Mouse (Mus musculus): ENCODE results near the gene Gskip.

The Gskip gene

DNA sequence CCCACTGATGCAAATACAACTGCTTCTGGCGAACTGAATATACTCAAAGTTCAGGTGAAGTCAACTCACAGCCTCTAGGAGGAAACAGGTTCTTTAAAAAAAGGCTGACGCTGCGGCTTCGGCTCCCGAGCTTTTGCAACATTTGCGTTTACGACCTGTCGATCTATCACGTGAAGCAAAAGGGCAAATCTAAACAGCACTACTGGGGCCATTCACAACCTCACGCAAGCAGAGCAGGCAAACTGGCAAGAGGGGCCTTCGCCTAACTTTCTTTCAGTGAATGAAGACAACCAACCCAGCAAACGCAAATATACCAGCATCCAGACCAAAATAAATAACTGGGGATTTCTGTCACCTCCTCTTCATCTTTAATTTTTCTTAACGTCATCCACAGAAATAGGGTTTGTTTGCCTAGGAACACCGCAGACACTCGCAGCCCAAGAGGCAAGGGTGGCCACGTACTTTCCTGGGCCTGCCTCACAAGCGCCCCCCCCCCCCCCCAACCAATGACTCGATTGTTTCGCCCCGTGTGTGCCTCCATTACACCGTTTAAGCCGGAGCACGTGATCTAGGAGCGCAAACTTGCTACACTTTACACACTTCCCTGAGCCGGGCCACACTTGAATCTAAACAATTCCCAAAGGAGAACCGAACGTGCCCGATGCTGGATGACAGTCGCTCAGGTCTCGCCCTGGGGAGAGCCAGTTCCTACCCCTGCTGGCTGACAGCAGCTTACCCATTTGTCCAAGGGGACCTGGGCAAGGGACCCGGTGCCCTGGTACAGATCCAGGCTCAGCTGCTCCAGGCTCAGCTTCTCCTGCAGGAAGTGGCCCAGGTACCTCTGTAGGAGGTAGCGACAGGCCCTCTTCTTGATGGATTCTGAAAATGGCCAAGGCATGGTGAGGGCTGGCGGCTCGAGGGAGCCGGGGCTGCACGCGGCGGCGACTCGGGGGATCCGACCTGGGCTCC lies at the start of gene Gskip:
Gene Gskip, plus strand, starts transcription at position 897 of the 969 bp plus-strand sequence.
- DNase-seq = peak; percentile 29

DNA sequence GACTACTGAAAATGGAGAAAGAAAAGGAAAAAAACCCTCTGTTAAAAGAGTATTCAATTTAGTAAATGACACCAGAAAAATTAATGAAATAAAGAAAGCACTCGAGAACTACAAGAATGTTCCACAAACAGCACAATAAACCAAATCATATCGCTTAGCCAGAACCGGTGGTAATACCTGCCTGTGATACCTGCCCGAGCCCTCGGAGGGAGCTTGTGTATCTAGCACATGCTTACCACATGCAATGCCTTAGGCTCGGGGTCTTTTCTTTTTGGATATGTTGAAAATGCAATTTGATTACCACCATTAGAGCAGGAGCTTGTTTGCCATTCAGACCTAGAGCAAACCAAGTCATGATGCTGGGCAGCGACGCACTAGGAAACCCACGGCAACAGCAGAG lies 48.1 kb upstream of the Gskip start:
- no peak for DNase-seq

DNA sequence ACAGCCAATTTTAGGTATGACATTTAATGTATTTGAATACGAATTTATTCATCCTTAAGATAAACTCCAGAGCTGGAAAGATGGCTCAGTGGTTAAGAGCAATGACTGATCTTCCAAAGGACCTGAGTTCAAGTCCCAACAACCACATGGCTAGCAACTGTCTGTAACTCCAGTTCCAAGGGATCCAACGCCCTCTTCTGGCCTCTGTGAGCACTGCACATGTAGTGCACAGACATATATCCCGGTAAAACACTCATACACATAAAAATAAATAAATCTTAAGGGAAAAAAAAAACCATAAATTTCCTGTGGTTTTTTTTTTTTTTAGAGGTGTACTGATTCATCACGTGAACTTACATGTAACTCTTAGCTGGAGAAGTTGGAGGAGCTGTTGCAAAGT lies 47.1 kb upstream of the Gskip start:
- no peak for DNase-seq

DNA sequence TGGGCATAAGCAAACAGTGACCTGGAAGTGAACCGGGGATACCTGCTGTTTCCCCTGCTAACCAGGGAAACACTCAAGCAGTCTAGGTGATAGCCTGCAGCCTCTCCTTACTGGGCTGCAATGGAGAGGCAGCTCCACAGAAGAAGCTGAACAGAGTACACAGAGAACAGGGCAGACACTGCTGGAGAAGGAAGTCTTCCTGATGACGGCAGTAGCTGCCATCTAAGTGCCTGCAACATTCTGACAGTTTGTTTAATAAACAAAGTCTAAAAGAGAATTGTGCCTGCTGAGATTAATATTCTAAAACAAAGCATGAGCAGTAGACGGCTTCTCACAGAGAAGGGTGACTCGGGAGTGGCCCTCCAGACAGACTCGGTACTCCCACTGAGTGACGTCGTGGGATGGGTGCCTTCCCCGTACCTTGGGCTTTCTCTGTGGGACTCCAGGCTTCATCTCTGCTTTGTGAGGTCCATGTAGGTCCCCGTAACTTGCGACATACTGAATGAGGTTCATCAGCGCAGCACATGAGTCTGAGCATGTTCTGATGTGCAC lies 41.8 kb upstream of the Gskip start:
- DNase-seq = no peak

DNA sequence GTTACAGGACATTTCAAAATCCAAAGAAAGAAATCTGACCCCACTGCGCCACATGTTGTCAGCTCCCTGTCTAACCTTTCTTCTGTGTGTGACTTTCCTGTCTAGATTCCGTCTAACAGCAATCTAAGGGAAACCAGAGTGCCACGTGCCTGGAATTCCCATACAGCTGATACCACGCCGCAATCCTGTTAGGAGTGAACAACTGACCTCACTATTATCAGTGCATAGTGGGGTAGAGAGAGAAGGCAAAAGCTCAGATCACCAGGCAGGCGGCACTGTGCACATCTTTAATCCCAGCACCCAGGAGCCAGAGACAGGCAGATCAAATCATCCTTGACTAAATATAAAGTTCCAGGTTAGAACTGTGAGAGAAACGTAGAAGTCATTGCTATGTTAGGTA lies 28.8 kb upstream of the Gskip start:
- no peak for DNase-seq

DNA sequence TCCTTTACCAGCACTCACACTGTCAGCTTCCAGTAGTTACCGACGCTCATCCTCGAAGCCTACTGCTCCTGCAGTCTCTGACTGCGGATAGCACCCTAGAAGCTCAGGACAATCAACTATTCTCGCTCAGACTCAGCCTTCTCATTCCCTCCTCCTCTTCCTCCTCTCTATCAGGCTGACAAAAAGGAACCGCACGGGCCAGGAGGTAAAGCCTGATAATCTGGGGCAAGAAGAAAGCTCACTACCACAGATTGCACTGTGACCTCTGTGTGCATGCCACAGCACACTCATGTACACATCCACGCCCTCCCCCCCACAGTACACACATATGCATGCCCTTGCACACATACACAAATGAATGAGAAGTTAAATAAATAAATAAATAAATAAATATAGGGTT lies 8.4 kb upstream of the Gskip start:
- DNase-seq = no peak

DNA sequence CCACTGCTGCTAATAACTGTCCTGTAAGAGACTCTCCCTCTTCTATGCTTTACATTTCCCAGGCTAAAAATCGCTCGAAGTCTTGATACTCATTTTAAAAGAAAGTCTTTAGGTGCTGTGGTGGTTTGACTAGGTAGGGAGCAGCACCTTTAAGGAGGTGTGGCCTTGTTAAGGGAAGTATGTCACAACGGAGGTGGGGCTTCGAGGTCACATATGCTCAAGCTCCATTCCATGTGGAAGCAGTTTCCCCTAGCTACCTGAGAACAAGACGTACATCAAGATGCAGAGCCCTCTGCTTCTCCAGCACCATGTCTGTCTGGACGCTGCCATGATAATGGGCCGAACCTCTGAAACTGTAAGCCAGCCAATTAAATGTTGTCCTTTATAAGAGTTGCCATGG lies 6.4 kb upstream of the Gskip start:
- DNase-seq = no peak

DNA sequence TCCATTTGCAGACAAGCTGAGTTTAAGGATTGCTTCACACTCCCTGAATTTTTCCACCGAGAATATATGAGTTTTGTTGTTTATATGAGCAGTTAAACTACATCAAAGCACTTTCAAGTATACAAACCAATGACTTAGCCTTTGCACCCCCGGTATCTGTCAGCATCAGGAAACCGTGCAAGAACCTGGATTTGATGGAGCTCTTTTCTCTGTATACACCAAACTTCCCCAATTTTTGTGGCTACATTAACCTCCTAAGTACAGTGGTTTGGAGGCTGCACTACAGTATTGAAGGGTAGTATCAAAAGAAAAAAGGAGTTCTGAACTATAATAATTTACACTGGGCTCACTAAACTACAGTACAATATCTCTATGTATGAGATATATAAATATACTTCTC lies 5.9 kb upstream of the Gskip start:
- DNase-seq = no peak

DNA sequence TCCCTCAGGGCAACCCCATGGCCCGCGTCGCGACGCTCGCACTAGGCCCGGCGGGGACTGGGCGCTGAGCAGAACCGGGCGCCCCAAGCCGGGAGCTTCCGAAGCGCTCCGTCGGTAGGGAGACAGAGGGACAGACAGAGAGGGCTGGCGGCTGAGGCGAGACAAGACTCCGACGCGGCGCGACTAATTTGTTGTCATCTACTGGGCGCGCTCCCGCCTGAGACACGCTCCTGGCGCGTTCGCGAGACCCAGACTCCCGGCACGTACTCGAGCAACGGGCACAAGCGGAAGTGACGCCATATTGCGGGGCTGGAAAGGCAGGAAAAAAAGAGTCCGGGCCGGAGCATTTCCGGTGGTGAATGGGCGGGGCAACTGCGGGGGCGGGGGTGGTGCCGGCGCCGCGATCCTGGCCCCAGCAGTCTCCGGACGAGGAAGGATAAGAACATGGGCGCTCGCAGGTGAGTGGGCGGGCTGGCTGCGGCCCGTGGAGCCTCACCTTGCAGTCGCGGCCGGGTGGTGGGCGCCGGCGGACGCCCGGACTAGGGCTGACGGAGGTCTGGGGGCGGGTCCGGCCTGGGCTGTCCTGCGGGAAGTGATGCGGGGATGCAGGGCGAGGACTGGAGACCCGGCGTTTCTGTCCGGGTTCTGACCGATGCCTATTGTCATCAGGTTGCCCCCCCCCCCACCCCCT lies 517 bp downstream of the Gskip start, which contains the start of gene Atg2b:
Gene Atg2b, minus strand, starts transcription at position 211 of the 691 bp plus-strand sequence.
- DNase-seq = peak; percentile 97

DNA sequence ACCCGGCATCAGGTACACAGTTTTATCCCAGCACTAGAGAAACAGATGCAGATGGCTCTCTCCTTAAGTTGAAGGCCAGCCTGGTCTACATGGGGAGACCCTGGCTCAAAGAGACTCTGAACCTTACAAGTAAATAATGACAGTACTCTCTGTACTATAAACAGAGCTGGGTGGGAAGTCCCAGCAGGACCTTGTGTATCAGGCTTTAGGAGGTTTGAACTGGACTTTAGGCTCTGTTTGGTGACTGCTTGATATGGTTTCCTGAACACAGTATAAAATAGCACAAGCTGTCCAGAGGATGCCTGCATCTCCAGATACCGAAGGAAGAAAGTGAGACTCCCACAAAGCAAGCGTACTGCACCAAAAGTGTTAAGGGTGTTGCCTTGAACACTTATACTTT lies 2.2 kb downstream of the Gskip start:
- DNase-seq = no peak

DNA sequence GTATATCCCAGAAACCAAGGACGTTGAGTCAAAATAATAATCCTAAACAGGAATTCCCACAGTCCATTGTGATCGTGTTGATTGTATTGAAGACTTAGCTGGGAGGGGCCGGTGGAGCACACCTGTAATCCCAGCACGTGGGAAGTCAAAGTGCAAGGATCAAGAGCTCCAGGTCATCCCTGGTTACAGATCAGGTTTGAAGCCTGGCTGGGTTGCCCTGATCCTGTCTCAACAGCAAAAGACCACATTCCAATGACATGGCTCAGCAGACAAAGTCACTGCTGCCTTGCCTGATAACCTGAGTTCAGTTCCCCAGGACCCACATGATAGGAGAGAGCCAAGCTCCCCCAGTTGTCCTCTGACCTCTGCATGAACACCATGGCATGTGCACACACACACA lies 2.8 kb downstream of the Gskip start:
- no peak for DNase-seq

DNA sequence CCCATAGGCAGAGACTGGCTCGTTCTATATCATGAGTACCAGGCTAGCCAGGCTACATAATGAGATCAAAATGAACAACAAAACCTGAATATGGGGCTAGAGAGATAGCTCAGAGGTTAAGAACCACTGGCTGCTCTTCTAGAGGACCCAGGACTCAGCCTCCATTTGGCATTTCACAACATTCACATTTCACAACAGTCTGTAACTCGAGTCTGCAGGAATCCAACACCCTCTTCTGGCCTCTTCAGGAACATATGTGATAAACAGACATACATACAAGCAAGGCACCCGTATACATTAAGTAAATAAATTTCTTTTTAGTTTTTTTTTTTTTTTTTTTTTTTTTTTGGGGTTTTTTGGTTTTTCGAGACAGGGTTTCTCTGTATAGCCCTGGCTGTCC lies 3.9 kb downstream of the Gskip start:
- no peak for DNase-seq

DNA sequence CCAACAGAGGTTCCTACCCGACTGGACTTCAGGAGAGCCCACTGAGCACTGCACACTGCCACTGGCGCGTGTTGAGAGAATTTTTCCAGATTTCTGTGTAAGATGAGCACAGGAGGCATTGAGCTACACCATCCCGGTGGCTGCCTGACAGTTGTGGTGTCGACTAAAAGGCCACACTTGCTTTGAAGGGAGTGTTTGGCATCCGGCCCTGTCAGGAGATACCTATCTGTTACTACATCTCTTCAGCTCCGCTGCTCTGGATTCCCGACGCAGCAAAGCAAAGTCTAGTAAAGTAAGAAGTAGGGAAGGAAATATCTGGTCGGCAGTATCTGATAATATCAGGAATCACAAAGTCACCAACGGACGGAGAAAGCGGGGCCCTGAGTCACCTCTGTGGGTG lies 4.8 kb downstream of the Gskip start:
- DNase-seq = no peak

DNA sequence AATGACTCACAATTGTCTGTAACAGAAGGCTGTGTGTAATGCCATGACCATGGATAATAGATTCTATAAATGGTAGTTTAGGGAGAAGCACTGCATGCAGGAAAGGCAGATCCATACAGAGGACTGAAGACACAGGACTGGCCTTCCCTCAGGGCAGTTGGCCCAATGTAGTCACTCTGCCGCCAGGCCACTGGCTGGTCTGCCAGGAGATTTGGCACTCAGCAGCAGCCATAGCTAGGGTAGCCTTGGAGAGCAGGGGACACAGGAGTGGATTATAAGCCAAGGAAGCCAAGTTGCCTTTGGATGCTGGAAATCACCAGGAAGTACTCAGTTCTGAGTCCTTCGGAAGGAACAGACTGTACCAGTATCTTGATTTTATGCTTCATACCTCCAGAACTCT lies 9.4 kb downstream of the Gskip start:
- no peak for DNase-seq

DNA sequence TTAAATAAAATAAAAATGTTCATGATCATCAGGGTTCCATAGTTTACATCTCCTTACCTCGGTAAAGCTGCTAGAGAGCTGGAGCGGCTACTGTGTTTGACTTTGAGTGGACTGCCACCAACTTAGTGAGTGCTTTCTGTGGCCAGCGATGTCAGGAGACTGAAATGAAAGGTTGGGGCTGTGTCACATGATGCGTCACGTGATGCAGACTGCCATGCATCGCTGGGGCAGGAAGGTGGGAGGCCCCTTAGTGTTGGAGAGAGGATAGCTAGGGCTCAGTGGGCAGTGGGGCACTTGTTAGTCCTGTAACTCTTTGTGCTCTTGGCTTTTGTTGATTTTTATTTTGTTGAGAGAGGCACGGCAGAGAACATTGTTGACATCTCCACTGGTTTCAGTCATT lies 11.2 kb downstream of the Gskip start:
- DNase-seq = no peak

DNA sequence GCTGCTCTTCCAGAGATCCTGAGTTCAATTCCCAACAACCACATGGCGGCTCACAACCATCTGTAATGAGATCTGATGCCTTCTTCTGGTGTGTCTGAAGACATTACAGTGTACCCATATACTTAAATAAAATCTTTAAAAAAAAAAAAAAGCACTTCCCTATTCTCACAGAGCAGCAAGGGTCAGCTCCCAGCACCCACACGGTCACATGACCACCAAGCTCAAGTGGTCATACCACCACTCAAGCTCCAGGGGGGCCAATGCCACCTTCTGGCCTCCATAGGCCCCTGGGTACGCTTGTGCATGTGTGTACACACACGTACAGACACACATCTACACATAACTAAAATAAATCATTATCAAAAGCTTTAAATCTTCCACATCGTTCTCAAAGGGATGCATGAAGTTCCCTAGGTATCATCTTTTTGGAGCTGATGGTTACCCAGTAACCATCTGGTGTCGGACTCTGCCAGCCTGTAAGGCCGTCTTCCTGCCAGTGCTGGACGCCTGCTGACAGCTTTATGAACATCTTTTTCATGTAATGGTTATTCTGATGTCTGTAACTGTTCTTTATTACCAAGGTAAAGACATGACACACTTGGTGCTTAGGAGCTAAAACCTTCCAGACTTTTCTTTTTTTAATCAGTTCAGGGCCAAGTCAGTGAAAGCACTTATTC lies 12.6 kb downstream of the Gskip start:
- DNase-seq = no peak

DNA sequence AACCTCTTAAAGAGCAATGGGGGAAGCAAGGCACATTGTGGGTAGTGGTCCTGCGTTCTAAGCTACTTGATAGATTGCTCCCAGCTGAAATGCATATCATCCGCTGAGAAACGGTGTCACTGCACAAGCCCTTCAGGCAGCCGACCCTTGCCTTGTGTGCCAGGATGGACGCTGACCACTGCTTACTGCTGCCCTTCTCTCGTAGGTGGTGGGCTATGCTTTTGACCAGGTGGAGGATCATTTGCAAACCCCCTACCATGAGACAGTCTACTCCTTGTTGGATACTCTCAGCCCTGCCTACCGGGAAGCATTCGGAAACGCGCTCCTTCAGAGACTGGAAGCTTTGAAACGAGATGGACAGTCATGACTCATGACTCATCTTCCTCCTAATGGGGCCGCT lies 15.8 kb downstream of the Gskip start:
- DNase-seq = no peak

DNA sequence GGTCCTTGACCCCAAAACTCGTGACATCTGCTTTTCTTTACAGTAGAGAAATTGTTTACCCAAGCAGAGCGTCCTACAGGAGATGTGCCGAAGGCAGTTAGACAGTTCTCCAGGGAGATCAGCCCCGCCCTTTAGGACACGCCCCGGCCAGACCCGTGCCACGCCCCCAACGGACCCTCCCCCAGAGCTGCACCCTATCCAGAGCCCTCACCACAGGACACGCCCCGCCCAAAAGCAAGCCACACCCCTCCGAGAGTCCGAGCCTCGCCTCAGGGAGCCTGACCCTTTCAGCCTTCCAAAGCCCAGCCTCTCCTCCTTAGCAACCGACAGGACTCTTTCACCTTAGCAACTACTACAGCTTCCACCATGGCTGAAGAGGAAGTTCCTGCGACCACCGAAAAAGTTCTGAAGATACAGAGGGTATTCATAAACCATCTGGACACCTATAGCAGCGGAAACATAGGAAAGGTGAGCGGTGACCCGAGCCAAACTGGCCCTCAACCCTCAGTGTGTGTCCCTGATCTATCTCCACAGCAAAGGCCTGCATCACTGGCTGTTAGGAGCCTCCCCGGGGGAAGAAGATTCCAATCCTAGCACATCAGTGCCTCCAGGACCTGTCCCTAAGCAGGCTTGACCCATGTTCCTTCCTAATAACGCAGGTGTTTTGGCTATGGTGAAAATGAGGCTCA lies 21.3 kb downstream of the Gskip start, which contains the start of gene Ak7:
Gene Ak7, plus strand, starts transcription at position 178 of the 689 bp plus-strand sequence.
- DNase-seq = peak; percentile 8

DNA sequence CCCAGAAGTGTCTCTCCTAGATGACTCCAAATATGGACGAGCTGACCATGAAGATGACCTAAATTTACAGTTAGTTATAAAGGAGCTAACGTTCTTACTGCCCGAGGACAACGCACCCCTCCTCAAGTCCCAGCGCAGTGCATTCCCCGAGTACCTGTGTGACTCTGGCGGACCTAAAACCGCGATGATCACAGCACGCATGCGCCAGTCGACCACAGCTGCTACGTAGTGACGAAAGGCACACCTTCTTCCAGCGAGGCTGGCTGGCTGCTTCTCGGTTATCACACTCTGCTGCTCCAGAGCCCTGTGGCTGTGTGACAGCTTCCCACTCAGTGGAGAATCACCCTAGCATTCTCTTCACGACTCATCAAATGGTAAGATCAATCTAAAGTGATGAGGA lies 34.0 kb downstream of the Gskip start:
- DNase-seq = peak; percentile 65

DNA sequence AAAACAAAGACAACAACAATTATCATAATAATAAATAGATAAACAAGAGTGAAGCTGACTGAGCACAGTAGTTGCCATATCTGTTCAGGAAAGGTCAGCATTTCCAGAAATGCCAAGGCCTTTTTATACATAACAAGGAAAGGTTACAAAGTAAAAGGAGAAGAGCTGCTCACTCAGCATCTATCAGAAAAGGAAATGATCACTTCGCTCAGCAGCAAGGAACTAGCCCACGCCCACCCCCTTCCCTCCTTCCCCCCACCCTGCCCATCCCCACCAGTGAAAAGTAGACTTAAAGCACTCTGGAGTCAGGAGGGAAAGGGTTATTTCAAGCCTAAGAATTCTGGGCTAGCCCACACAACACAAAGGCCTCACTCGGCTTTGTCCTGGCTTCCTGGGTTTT lies 35.6 kb downstream of the Gskip start:
- no peak for DNase-seq

DNA sequence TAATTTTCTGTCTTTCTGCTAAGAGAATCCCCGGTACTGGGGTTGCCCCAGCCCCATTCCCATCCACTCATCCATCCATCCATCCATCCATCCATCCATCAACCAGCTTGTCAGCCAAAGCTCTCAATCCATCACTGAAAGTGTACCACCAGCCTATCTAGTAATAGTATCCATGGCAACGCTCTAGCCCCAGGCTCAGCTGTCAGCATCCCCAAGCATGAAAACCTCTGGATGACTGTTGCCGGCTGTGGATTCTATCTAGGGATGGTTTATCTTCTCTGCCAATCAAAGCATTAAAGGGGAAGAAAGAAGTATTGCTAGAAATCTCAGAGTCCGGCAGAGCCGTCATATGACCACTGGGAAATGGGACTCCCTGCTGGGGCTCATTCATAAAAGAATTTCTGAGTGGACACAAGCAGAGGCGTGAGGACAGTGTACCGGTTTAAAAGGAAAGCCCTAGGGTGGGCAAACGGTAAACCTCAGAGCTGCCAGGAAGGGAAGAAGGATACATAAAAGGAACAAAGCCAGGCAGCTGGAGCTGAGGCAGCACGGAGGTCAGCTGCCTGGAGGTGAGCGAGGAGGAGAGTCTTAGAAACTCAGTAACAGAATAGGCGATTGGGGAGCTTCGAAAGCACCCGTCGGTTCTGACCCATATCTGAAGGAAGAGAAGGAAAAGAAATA lies 37.0 kb downstream of the Gskip start:
- no peak for DNase-seq

DNA sequence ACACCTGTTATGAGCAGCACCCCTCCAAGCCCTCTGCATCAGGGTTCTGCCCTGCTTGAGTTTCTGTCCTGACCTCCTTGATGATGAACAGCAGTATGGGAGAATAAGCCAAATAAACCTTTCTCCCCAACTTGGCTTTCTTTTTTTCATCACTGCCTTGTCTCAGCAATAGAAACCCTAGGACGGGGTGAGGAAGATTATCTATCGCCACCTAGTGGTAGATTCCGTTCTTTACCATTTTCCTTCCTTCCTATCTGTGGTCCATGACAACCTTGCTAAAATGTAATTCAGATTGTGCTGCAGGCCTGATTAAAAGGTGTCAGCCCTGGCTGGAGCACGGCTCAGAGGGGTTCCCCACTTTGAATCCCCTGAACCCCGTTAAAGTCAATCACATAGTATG lies 38.0 kb downstream of the Gskip start:
- DNase-seq = peak; percentile 26
